Mouse (Mus musculus): ENCODE results near the gene Susd3.

Susd3 gene

DNA sequence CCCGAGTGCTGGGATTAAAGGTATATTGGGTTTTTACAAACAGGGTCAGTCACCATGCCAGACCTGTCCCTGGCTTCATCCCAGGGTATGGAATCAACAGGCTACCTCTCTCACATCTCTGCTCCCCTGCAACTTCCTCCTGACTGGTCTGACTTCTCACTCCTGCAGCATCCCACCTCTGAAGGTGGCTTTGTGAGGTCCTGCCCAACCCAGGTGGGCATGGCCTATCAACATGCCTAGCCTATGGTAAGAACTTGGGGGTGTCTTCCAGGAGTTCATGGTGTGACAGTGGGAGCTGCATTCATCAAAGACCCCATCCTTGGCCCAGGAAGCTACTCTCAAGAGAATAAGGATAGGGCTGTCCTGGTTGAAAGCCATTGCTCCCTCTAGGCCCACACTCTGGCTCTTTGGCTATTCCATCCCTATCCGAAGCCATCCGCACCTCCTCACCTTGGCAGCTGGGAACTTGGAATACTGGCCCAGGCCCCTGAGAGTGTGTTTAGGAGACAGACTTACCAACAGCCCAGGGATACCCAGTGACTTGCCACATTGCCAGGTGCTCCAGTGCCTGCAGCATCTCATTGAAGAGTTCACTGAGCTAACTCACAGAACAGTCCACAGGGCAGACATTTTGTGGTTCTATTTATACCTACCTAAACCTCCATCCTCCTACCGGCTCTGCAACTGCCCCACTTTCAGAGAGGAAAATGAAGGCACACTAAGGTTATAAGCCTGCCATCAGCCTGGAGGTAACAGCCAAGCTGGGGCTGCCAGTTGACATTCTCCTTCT is 35.6 kb downstream of the Susd3 start:
- no peak for DNase-seq (ENCODE audit: low read depth)

DNA sequence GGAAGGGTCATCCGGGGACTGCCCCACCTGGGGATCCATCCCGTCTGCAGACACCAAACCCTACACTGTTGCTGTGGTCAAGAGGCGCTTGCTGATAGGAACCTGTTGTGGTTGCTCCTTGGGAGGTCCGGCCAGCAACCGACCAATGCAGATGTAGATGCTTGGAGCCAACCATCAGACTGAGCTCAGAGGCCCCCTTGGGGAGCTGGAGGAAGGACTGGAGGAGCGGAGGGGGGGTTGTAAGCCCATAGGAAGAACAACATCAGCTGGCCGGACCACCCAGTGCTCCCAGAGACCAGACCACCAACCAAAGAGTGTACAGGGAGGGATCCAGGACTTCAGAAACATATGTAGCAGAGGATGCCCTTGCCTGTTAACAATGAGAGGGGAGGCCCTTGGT is 39.2 kb downstream of the Susd3 start:
- no peak for DNase-seq (ENCODE audit: low read depth)

DNA sequence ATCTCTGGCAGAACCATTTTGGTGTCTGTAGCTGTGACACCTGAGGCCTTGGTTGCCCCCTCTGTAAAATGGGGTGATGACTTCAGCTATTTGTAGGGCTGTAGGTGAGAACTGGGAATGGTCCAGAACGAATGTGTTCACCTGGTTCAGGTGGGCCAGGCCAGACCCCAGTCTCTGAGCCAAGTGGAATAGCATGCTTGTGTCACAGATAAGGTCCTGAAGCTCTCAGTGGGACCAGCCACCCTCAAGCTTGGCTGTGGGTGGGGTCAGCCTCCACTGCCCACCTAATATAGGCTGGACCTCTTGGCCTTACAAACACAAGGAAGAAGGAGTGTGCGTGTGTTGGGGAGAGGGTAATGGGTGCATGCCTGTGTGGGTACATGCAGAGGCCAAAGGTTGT is 42.2 kb downstream of the Susd3 start:
- DNase-seq (ENCODE audit: low read depth): no peak

DNA sequence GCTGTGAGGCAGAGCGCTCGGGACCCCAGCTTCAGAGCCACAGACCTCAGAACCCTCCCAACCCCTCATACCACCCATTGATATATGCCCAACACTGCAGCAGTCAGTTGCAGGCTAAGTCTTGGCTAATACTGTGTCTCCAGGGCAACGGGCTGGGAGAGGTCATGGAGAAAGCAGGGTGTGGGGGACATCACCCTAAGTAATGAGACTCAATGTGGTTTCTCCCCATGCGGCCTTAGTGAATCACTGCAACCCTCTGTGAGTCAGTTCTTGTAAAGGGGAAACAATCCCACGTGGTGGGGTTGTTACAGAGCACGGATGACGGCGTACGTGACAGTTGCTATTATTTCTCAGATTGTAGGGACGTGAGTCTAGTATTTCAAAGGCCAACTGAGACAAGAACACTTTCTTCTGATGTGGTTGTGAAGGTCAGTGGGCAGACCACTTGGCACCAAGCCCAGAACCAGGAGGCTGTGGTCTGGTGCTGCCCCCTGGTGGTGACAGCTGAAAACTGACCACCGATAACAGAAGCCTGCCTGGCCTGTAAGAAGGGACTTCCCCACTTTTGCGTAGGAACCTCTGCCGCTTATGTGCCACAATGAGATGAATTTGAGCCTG is 43.0 kb downstream of the Susd3 start:
- peak; percentile 93 for DNase-seq (ENCODE audit: low read depth)

DNA sequence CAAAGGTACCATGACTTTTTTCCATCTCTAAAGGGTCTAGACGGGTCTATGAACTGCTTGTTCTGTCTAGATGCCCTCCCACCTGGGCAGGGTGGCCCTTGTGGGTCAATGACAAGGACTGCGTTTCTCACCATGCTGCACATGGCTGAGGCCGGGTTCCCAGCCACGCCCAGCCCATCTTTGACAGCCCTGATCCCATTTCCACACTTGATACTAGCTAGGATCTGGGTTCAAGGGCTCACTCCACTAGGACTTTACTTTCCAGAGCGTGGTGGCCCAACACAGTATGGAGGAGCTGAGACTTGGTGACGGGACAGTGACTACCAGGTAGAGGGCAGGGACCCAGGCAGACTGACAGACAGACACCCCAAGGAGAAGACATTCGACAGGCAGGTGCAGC is 46.0 kb downstream of the Susd3 start:
- no peak for DNase-seq (ENCODE audit: low read depth)

DNA sequence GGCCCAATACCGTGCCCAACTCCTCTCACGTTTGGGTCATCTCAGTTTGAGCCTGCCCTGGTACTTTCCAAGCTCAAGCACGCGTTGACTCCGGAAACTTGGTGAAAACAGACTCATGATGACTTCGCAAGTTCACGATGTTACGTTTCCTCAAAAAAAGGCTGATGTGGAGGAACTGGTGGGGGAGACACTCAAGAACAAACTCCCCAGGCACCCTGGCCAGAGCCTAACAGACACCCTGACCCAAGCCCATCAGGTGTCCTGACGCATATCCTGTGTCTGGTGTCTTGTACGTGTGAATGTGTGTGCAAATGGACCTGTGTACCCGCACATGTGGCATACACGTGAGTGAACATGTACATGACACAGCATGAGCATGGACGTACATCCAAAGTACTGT is 47.8 kb downstream of the Susd3 start:
- no peak for DNase-seq (ENCODE audit: low read depth)

DNA sequence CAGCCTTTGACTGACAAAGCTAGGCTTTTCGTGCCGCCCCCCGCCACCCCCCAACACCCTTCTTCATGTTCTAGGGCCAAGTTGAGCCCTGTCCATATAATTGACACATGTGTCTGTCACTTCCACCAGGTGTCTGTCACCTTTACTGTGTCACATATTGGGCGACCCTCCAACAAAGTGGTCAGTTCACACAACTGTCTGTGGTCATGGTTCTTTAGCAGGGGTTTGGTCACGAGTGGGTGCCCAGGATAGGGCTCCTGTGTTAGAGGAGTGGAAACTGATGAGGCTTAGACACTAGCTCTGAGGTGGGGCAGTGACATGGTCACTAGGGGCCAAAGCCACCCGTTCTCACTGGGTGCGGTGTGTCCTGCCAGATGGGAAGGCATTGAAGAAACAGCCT is 48.6 kb downstream of the Susd3 start:
- no peak for DNase-seq (ENCODE audit: low read depth)

DNA sequence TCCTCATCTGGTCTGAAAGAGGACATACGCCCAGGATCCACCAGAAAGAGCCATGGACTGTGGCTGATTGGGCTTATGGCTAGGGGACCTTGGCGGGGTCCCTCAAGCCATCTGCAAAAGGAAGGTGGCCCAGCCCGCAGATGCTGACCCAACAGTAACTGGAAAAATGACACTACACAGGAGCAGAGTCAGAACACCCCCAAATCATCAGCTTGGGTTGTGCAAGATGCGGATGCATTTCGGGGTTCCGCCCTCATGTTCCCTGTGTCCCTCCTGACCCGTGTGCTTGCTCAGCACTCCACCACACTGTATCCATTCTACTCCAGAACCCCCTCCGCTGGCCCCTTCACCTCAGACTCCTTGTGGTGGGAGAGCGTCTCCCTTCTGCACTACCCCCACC is 49.8 kb downstream of the Susd3 start:
- DNase-seq (ENCODE audit: low read depth): no peak

DNA sequence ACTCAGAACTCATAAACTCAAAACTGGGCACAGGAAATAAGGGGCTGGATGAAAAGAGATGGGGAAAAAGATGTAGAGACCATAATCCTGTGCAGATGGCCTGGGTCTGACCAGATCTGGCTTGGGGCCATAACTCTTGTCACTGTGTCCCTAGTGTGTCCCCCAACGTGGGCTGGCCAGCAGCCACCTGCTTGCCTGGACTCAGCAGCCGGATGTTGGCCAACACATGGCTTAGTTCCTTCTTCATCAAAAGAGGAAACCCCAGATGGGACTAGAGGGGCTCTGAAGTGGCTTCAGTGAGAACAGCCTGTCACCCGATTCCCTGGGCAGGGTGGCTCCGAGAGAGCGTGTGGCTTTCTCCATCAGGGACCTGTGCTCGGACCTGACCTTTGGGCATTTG is 51.7 kb downstream of the Susd3 start:
- no peak for DNase-seq (ENCODE audit: low read depth)

DNA sequence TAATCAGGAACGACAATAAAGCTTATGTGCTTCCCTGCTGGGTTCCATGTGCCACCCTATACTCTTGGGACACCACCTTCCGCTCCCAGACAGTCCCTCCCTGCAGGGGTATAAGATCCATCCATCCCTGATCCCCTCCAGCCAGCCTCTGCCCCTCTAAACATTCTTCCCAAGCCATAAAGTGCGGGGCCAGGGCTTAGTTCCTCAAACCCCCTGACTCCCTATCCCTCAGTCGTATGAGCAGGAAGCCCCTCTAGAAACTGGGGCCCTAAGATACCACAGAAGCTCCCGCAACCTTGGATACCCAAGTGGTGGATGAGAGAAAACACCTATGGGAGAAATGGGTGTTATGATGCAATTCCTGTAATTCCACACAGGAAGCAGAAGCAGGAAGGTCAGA is 52.3 kb downstream of the Susd3 start:
- no peak for DNase-seq (ENCODE audit: low read depth)

DNA sequence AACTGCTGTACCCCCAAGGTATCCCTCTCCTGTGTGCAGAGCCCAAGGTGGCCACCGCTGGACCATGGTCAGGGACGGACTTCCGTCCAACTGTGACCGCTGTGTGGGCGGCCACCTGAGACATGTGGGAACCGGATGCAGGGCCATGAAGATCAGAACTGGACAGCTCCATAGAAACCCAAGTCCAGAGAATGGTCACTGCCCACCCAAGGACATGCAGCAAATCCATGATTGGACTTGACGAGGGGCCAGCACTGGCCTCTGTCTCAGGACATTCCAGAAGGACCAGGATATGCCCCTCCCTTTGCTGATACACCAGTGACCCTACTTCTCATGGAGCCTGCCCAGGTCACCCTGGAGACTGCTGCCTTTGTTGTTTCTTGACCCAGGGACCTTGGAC is 52.9 kb downstream of the Susd3 start:
- DNase-seq (ENCODE audit: low read depth): no peak

DNA sequence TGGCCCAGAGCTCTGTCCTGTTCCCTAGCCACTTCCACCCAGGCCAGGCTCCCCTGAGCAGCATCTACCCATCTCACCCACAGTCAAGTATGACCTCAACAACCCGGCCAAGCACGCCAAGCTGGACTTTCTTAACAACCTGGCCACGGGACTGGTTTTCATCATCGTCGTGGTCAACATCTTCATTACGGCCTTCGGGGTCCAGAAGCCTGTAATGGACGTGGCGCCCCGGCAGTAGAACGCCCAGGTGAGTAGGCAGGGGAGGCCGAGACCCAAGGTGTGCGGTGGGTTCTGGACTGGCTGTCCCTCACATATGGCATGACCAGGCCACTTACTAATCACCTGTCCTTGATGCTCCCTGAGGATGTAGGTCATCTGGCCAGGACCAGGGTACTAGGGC is 53.7 kb downstream of the Susd3 start:
- DNase-seq (ENCODE audit: low read depth): no peak

DNA sequence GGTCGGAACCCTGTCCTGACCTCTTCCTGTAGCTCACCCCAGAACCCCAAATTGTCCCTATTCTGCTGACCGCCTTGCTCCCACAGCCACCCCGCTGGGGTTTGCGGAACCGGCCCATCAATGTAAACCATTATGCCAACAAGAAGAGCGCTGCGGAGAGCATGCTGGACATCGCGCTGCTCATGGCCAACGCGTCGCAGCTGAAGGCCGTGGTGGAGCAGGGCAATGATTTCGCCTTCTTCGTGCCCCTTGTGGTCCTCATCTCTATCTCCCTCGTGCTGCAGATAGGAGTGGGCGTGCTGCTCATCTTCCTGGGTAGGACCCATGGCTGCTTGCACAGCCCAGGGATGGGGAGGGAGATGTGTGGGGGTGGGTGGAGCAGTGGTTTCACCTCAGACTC is 54.9 kb downstream of the Susd3 start:
- no peak for DNase-seq (ENCODE audit: low read depth)

DNA sequence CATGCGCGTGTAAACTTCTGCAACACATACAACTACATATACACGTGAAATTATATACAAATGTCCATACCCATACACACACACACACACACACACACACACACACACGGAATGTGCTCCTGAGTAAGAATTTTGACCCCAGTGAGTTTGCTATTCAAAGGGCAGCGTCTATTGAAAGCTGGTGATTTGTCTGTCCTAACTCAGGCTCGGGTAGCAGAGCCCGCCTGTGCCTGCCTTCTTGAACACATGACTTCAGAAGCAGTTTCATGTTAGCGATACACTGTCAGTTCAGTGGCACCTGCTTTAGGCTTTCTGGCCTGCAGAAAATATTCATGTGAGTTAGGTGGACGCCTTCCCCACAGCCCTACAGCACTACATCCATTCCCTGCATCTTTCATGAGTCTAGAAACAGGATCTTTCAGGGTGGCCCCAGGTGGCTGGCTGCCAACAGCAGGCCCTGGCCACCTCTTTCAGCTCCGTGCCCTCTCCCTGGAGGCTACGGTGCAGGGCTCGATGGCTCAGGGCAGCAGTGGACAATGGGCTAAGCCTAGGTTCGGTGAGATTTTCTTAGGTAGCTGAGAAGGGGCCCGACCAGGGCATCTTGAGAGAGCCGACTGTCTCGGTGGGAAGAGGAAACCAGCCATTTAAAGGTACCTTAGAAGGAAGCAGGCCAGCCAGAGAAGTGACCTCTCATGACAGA is 56.2 kb downstream of the Susd3 start:
- no peak for DNase-seq (ENCODE audit: low read depth)

DNA sequence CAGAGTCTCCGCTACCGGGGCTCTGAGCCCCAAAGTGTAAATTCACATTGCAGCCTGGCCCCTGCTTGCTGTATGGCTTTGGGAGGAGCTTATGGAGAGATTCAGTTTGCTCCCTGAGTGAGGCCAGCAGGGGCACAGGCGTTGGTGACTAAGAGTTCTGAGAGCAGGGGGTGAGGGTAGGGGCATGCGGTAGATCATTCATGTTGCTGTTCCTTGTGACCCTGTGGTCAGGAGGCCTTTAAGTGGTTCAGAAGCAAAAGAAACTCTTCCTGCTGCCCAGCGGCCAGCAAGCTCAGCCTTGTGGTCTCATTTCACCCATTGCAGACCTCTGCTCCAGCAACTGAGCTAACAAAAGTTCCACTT is 56.9 kb downstream of the Susd3 start:
- DNase-seq (ENCODE audit: low read depth): no peak

DNA sequence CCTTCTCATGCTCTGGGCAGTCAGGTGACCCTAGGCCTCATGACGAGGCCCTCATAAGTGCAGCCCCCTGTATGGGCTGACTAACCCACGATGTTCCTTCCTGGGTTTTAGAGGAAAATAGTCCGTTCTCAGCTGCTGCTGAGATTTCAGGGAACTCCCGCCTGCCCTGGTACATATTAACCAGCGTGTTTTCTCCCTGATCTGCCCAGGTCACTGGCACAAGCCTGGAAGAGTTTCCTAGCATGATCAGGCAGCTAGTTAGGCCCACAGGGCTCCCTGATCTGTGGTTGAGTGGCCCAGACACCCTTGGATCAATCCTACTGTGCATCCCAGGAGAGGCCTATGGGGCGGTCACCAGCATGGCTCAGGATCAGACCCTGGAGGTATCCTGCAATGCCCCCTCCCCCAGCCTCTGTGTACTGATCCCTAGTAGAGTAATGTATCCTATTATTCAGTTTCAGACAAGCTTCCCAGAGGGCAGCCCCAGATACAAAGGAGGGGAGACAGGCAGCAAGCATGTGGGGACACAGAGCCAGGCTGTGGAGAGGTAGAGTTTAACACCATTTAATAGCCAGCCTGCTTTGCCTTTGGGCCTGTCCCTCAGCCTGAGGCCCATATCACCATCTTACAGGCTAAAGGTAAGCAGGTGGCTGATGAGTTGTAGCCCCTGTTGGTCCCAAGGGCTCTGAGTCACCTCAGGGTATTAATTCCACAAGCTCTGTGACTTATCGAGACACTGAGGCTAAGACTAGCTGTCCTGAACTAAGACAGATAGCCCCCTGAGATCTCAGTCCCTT is 57.4 kb downstream of the Susd3 start:
- DNase-seq (ENCODE audit: low read depth): no peak

DNA sequence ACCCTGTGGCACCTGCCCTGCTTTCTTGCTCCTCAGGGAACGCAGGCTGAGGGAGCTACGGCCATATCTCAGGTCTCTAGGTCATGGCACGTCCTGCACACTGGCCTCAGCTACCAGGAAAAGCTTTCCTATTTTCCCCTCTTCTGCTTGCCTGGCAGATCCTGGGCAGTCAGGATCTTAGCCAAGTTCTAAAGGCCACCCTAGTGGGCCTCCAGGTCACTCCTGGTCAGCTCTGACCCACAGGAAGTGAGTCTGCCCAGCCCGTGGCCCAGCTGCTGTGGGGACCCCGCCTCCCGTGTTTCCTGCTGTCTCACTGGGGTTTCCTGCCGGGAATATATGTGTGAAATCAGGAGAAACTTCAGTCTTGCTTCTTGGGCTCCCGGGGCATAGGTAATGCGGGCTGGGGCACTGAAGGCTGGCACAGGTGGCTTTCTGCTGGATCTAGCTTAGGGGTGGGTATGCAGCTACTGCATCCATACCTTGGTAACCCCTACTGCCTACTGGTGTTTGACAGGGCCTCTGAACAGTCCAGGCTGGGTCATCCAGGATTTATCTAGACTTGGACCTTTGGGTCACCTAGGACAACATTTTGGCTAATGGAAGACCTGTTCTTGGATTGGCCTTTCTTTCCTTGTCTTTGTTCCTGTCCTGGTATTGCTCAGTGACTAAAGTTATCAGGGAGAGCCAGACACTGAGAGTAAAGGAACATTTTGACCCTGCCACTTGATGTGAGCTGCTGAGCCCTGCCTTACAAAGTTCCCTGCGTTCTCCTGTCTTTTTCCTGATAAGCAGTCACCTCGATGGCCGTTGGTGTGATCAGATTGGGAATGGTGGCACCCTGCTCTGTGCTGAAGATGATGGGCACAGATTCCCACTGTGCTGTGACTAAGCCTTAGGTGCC is 58.3 kb downstream of the Susd3 start:
- DNase-seq (ENCODE audit: low read depth): no peak

DNA sequence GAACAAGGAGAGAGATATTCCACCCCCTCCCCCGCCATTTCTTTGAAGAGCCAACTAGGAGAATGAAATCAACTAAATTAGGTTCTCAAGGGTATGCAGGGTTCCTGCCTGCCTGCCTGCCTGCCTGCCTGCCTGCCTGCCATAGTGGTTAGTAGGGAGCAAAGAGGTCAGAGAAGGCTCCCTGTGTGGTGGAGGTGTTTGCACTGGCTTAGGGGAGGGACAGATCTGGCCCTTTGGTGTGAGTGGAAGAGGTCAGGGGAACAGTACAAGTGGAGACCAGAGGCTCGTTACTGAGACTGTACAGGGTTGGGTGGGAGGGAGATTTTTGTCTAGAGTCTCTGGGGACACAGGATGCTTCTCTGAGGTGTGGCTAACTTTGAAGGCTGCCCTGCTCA is 59.5 kb downstream of the Susd3 start:
- DNase-seq (ENCODE audit: low read depth): no peak

DNA sequence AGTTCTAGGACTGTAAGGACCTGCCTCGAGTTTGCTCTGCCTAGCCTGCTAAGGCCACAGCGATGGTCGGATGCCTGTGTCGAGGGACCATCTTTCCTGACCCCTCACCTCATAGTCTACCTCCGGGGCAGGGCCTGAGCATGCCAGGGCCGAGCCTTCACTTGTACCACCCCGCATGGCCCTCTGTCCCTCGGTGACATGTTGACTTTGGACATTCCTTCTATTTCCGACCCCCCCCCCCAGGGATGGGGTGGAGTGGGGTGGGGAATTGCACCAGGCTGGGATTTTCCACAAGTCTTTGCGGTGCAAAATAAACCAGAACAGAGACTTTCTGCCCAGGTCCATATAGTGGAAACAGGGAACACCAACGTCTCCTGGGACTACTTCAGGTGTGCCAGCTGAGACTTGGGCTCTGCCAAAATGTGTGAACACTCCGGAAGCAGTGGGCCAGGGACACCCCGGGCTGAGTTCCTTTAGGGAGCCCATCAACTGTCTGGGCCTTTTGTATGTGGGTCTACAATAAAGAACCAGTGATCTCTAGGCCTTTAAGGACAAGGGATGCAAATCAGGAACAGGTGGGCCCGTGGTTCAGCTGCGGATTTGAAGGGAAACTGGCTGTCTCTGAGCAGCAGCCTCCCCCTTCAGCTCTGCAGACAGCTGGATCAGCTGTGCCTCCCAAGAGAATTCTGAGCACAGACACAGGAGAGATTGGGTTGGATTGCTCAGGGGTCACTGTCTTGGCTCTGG is 60.1 kb downstream of the Susd3 start:
- no peak for DNase-seq (ENCODE audit: low read depth)

DNA sequence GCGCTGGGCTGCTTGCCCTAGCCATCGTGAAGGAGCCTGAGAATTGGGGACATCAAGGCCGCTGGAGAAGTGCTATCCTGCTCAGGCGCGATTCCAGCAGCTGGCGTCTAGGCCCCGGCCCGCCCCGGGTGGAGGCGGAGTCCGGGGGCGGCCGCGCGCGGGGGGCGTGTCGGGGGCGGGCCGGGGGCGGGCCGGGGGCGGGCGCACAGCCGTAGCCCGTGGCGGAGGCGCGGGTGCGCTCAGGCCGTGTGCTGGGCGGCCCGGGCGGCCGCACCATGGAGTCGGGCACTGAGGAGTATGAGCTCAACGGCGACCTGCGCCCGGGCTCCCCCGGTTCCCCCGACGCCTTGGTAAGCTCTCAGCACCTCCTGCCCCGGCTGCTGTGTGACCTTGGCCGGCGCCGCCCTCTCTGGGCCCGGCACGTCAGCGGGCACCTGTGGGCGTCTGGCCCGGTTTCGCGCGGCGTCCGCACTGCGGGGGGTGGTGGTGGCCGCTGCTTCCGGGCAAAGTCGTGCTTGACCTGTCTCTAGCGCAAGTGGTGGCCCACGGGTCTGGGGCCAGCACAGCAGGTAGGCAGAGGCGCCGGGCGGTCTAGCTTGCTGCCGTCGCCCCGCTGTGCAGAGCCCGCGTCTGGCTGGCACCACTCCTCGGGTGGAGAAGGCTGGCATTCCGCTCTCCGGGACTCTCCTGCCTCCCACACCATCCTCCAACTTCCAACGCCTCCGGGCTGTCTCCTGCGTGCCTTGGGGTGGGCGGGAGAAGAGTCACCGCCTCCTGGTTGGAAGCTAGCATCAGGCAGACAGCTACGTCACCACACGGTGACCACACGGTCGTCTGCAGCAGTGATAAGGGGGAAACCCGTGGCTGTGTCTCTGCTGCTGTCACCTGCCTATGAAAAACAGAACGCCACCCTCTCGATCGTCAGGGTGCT is 61.0 kb downstream of the Susd3 start, which contains the start of gene Ninj1:
TSS of gene Ninj1 (plus strand) at position 198 of the 931 bp plus-strand sequence.
- DNase-seq (ENCODE audit: low read depth): no peak

Data from fibroblast of lung, adult 2 months (primary cell).